Mouse (Mus musculus): ENCODE measurements around the gene Dgkh. TPM values are rescaled to one million over a fixed set of nuclear protein-coding genes. Genes with fewer than 3 reads are reported as not detected.

Gene Dgkh
- polyA plus RNA-seq, 1 experiment from 2014 or later, result 1.9 TPM

DNA sequence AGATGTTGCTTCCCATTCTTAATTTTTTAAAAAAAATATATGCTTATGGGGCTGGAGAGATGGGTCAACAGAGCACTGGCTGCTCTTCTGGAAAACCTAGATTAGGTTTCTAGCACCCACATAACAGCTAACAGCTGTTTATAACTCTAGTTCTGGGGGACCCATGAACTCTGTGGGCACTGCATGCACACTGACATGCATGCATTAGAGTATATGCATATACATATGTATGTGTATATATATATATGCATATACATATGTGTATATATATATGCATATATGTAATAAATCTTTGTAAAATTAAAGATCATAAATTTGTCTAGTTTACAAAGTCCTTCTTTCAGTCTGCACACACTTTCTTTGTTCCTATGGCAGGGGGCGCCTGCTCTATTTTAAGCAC lies 192.8 kb downstream of the Dgkh start:
- H3K4me1 ChIP-seq (ENCODE audit: insufficient read depth, low read length), result peaks cover 26% of the 10 kb centered on the region
- H3K4me2 ChIP-seq (replicated peaks; ENCODE audit: low read depth, low read length), result no peak overlapping the region
- H3K27ac ChIP-seq (ENCODE audit: low read length), result no peak overlapping the region
- H3K9ac ChIP-seq (replicated peaks; ENCODE audit: low read length), result no peak overlapping the region
- H3K27me3 ChIP-seq (ENCODE audit: insufficient read depth, low read length), result no peaks in the 10 kb centered on the region
- H3K36me3 ChIP-seq (ENCODE audit: insufficient read depth, low read length), result no peaks in the 10 kb centered on the region
- 93% methylated on average over 1 of the region's 1 CpGs for WGBS
- ATAC-seq (ENCODE audit: low FRiP score, low TSS enrichment), result no peak
- H3K9me3 ChIP-seq (ENCODE audit: low read length), result no peaks in the 10 kb centered on the region
- H3K4me3 ChIP-seq (ENCODE audit: low read length), result no peak overlapping the region

DNA sequence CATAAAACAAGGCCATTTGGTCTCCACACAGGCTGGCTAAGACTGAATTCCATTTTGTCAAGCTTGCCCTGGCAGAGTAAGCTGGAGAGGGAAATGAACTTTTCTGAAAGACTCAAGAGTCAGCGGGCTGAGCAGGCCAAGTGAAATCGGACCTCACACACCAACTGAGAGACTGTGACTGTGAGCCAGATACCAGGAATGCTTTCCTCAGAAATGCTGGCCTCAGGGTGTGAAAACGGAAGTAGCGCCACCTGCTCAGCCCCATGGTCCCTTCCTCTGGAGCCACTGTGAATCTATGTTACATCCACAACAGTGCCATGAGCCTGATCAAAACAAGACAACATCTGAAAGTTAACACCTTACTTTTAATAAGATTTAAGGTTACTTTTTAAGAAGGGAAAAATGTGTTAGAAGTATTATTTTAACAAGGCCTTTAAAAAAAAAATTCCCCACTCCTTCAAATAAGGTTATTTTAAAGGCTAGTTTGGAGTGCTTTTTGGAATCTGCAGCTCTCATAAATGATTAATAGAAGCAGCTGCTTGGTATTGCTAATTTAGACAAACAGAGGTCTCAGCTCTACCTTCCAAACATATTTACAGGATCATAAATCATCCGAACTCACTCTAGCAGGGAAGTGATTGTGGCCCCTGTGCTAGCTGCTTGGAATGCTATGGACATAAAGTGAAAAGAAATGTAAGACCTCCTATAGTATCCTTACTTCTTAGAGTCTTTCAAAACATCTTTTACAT lies 193.8 kb downstream of the Dgkh start:
- Histone ChIP-seq H3K4me2 (replicated peaks; ENCODE audit: low read depth, low read length) (no peak overlapping the region), H3K9me3 (ENCODE audit: low read length) (no peaks in the 10 kb centered on the region), H3K36me3 (ENCODE audit: insufficient read depth, low read length) (no peaks in the 10 kb centered on the region), H3K4me3 (ENCODE audit: low read length) (no peak overlapping the region), H3K9ac (replicated peaks; ENCODE audit: low read length) (no peak overlapping the region), H3K27ac (ENCODE audit: low read length) (peak overlapping the region; percentile 66), H3K27me3 (ENCODE audit: insufficient read depth, low read length) (no peaks in the 10 kb centered on the region), H3K4me1 (ENCODE audit: insufficient read depth, low read length) (peaks cover 26% of the 10 kb centered on the region)
- WGBS, result 23% methylated on average over 5 of the region's 5 CpGs
- peak; percentile 24; the same call in 1 of the 2 replicates for ATAC-seq (ENCODE audit: low FRiP score, low TSS enrichment)

DNA sequence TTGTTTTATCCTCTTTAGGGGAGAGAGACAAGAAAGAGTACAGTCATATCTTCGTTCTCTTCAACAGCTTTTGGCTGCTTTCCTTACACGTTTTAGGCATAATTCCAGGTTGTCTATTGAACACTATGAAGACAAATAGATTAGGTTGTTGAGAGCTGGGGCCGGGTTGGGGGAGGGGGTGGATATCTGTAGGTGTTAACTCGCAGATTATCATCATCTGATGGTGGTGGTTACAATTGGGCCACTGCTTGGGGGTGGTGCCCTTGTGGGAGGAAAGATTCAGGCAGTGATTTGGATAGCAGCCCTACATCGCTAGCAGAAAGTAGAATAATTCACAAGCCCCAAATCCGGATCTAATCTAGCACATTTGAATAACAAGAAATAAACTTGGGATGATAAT lies 195.0 kb downstream of the Dgkh start:
- Histone ChIP-seq H3K4me2 (replicated peaks; ENCODE audit: low read depth, low read length) (peak overlapping the region; percentile 69), H3K27me3 (ENCODE audit: insufficient read depth, low read length) (no peaks in the 10 kb centered on the region), H3K4me1 (ENCODE audit: insufficient read depth, low read length) (peaks cover 26% of the 10 kb centered on the region), H3K9me3 (ENCODE audit: low read length) (no peaks in the 10 kb centered on the region), H3K9ac (replicated peaks; ENCODE audit: low read length) (peak overlapping the region; percentile 95; the same call in 1 of the 2 replicates), H3K36me3 (ENCODE audit: insufficient read depth, low read length) (no peaks in the 10 kb centered on the region), H3K4me3 (ENCODE audit: low read length) (peak overlapping the region; percentile 86; the same call in 1 of the 2 replicates), H3K27ac (ENCODE audit: low read length) (peak overlapping the region; percentile 90)
- WGBS, result 44% methylated on average over 6 of the region's 6 CpGs
- ATAC-seq (ENCODE audit: low FRiP score, low TSS enrichment), result no peak

DNA sequence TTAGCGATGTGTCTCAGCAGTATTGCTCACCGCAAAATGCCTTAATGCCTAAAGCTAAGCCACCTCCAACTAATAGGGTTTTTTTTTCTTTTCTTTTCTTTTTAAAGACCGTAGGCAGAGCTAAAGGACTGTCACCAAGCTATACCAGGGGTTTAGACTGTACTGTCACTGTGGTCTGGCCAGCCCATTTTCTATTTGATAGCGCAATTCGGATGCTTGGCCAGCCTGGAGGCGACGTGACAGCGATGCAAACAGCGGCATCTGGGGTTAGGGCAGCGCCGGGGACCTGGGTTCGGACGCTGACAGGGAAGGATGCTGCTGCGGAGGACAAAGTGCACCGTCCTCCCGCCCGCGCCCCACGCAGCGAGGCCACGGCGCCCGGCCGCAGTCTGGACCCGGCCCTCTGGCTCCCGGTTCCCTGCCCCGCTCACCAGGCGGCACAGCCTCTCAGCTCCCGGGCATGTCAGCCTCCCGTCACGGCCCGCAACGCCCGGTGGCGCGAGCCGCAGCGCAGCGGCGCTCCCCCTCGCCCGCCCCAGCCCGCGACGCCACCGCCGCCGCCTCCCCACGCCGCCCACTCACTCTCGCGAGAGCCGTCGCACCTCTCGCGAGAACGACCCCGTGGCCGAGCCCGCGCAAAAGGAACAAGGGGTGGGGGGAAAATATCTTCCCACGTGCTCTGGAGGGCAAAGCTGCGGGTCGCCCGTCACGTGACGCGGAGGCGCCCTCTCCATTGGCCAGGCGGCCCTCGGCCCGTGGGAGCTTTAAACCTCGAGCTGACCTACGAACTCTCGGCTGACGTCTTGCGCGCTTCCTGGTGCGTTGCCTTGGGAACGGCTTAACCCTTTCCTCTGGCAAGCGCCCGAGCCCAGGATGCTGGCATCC lies 196.1 kb downstream of the Dgkh start, which contains the start of gene Akap11:
Gene Akap11 (minus strand): TSS at position 528 of the 885 bp plus-strand sequence.
- H3K27me3 ChIP-seq (ENCODE audit: insufficient read depth, low read length), result no peaks in the 10 kb centered on the region
- H3K9ac ChIP-seq (replicated peaks; ENCODE audit: low read length), result peak within 1 kb of the TSS; percentile 95
- H3K4me3 ChIP-seq (ENCODE audit: low read length), result peak within 1 kb of the TSS; percentile 86
- H3K27ac ChIP-seq (ENCODE audit: low read length), result peak within 1 kb of the TSS; percentile 90
- H3K4me2 ChIP-seq (replicated peaks; ENCODE audit: low read depth, low read length), result peak within 1 kb of the TSS; percentile 69
- no peaks in the 10 kb centered on the region for H3K36me3 ChIP-seq (ENCODE audit: insufficient read depth, low read length)
- peak; percentile 95 for ATAC-seq (ENCODE audit: low FRiP score, low TSS enrichment)
- H3K9me3 ChIP-seq (ENCODE audit: low read length), result no peaks in the 10 kb centered on the region
- under 1% methylated on average over 72 of the region's 82 CpGs for WGBS
- peaks cover 32% of the 10 kb centered on the region for H3K4me1 ChIP-seq (ENCODE audit: insufficient read depth, low read length)

DNA sequence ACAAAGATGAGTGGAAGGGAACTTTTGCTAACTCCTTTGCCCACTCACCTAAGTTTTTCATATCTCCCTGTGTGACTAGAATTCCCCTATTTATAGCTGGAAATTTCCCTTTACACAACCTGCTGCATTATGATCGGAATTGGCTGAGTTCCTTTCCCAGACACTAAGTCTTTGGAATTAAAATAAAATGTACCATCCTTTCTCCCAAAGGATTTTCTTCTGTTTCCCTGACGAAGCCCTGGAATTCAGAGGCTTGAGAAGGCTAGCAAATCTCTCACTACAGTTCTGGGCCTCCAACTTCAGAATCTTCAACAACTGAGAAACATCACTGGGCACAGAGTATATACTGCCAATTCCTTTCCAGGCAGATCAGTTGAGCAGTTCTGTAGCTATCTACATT lies 197.2 kb downstream of the Dgkh start:
- ATAC-seq (ENCODE audit: low FRiP score, low TSS enrichment), result no peak
- Histone ChIP-seq H3K9me3 (ENCODE audit: low read length) (no peaks in the 10 kb centered on the region), H3K27ac (ENCODE audit: low read length) (peak overlapping the region; percentile 20; the same call in 1 of the 2 replicates), H3K4me3 (ENCODE audit: low read length) (peak overlapping the region; percentile 86), H3K4me1 (ENCODE audit: insufficient read depth, low read length) (peaks cover 34% of the 10 kb centered on the region), H3K27me3 (ENCODE audit: insufficient read depth, low read length) (no peaks in the 10 kb centered on the region), H3K36me3 (ENCODE audit: insufficient read depth, low read length) (no peaks in the 10 kb centered on the region), H3K9ac (replicated peaks; ENCODE audit: low read length) (peak overlapping the region; percentile 95; the same call in 1 of the 2 replicates), H3K4me2 (replicated peaks; ENCODE audit: low read depth, low read length) (peak overlapping the region; percentile 69)
- WGBS, result 43% methylated on average over 2 of the region's 2 CpGs

DNA sequence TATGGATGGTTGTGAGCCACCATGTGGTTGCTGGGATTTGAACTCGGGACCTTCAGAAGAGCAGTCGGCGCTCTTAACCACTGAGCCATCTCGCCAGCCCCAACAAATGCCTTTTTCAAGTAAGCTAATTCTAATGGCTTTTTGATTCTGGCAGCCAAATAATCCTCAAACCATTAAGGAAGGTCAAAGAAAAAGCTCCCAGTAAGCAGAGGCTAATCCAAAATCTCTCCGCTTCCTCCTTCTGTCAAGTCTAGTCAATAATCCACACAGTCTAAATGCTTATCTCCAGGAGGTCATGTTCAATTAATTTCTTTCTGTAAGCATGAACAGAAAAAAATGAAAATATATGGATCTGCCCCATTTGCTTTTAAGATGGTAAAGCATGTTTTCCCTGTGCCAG lies 197.9 kb downstream of the Dgkh start:
- 92% methylated on average over 5 of the region's 5 CpGs for WGBS
- no peaks in the 10 kb centered on the region for H3K36me3 ChIP-seq (ENCODE audit: insufficient read depth, low read length)
- H3K27me3 ChIP-seq (ENCODE audit: insufficient read depth, low read length), result no peaks in the 10 kb centered on the region
- ATAC-seq (ENCODE audit: low FRiP score, low TSS enrichment), result no peak
- H3K9ac ChIP-seq (replicated peaks; ENCODE audit: low read length), result no peak overlapping the region
- H3K27ac ChIP-seq (ENCODE audit: low read length), result no peak overlapping the region
- peaks cover 41% of the 10 kb centered on the region for H3K4me1 ChIP-seq (ENCODE audit: insufficient read depth, low read length)
- H3K4me3 ChIP-seq (ENCODE audit: low read length), result no peak overlapping the region
- no peak overlapping the region for H3K4me2 ChIP-seq (replicated peaks; ENCODE audit: low read depth, low read length)
- no peaks in the 10 kb centered on the region for H3K9me3 ChIP-seq (ENCODE audit: low read length)

DNA sequence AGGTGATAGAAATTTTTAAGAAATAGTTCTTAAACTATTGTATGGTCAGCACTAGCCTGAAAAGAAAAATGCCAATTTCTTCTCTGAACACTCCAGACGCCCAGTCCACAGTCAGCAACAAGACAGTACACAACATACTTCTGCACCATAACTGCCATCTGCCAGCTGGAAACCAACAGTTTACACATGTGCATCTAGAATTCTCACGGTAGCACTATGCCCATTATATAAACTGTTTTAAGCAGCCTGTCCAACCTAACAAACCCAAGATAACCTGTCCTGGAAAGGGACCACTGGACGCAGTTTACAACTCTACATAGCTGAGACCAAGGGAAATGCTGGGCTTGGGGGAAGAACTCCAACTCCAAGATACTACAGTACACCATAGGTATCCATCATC lies 198.9 kb downstream of the Dgkh start:
- Histone ChIP-seq H3K4me1 (ENCODE audit: insufficient read depth, low read length) (peaks cover 47% of the 10 kb centered on the region), H3K9me3 (ENCODE audit: low read length) (no peaks in the 10 kb centered on the region), H3K27me3 (ENCODE audit: insufficient read depth, low read length) (no peaks in the 10 kb centered on the region), H3K4me3 (ENCODE audit: low read length) (no peak overlapping the region), H3K4me2 (replicated peaks; ENCODE audit: low read depth, low read length) (no peak overlapping the region), H3K36me3 (ENCODE audit: insufficient read depth, low read length) (no peaks in the 10 kb centered on the region), H3K9ac (replicated peaks; ENCODE audit: low read length) (no peak overlapping the region), H3K27ac (ENCODE audit: low read length) (no peak overlapping the region)
- WGBS, result 88% methylated on average over 3 of the region's 3 CpGs
- ATAC-seq (ENCODE audit: low FRiP score, low TSS enrichment), result no peak

DNA sequence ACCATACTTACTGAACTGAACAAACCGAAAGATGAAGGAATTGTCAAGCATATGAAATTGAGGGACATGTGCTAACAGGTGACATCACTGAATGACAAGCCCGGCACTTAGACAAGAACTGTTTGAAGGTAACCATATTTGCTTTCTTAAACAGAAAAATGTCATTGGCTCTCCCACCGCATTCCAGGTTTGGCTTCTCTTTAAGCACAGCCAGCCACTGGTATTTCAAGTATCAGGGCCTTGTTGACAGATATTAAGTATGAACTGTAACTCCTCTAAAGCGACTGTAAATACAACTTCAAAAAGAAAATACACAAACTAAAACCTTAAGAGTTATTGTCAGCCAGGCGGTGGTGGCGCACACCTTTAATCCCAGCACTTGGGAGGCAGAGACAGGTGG lies 200.2 kb downstream of the Dgkh start:
- Histone ChIP-seq H3K4me1 (ENCODE audit: insufficient read depth, low read length) (peaks cover 41% of the 10 kb centered on the region), H3K36me3 (ENCODE audit: insufficient read depth, low read length) (no peaks in the 10 kb centered on the region), H3K4me3 (ENCODE audit: low read length) (no peak overlapping the region), H3K27ac (ENCODE audit: low read length) (no peak overlapping the region), H3K27me3 (ENCODE audit: insufficient read depth, low read length) (no peaks in the 10 kb centered on the region), H3K9ac (replicated peaks; ENCODE audit: low read length) (no peak overlapping the region), H3K4me2 (replicated peaks; ENCODE audit: low read depth, low read length) (no peak overlapping the region), H3K9me3 (ENCODE audit: low read length) (no peaks in the 10 kb centered on the region)
- 86% methylated on average over 6 of the region's 6 CpGs for WGBS
- no peak for ATAC-seq (ENCODE audit: low FRiP score, low TSS enrichment)

DNA sequence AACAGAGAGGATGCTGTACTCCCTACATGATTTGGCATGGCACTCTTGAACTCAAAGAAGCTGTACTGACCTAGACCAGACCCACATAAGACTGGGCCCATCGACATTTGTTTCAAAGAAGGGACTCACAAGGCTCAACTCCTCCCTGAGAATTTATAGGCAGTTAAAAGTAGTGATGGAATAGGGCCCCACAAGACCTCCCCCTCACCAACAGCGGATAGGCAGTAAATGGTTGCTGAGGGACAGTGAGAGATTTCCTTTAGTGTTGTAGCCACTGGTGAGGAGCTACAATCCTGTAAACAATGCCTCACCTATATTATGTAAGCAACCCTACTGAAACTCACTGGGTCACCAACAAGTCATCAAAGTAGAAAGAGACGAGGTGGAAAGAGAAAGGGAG lies 202.3 kb downstream of the Dgkh start:
- no peak overlapping the region for H3K27ac ChIP-seq (ENCODE audit: low read length)
- H3K9ac ChIP-seq (replicated peaks; ENCODE audit: low read length), result no peak overlapping the region
- no peak overlapping the region for H3K4me2 ChIP-seq (replicated peaks; ENCODE audit: low read depth, low read length)
- H3K9me3 ChIP-seq (ENCODE audit: low read length), result no peaks in the 10 kb centered on the region
- ATAC-seq (ENCODE audit: low FRiP score, low TSS enrichment), result no peak
- no peaks in the 10 kb centered on the region for H3K36me3 ChIP-seq (ENCODE audit: insufficient read depth, low read length)
- H3K4me3 ChIP-seq (ENCODE audit: low read length), result no peak overlapping the region
- H3K4me1 ChIP-seq (ENCODE audit: insufficient read depth, low read length), result peaks cover 53% of the 10 kb centered on the region
- no peaks in the 10 kb centered on the region for H3K27me3 ChIP-seq (ENCODE audit: insufficient read depth, low read length)
- WGBS, result 34% methylated on average over 3 of the region's 3 CpGs
